Mouse (Mus musculus): ENCODE measurements around the gene Gm26965.
"Not testable (repeated sequence)": the region's sequence is repeated elsewhere in the genome, so short reads cannot be mapped to it uniquely, and the experiment has no call there.

Gm26965 gene

GRCm38 (mm10) chr13:67525753-67526410, at the start of gene Gm26965, which contains the start of gene Zfp87:
Gm26965 (minus strand) TSS chr13:67526151.
Zfp87 (minus strand) TSS chr13:67526177.
- DNase-seq (ENCODE audit: low read depth, low spot score) = peak; percentile 98

- DNase-seq (ENCODE audit: low read depth, low spot score) = no peak
These were observed 46.7 kb upstream of the Gm26965 start for GRCm38 (mm10) chr13:67572591-67573189.

GRCm38 (mm10) chr13:67553730-67554129, 27.8 kb upstream of the Gm26965 start, which contains the start of gene Zfp748:
Zfp748 (minus strand) TSS chr13:67553830.
- DNase-seq (ENCODE audit: low read depth, low spot score) = no peak

GRCm38 (mm10) chr13:67552505-67553346, 26.8 kb upstream of the Gm26965 start:
- DNase-seq (ENCODE audit: low read depth, low spot score) = peak; percentile 98

- no peak for DNase-seq (ENCODE audit: low read depth, low spot score)
These were observed 20.0 kb upstream of the Gm26965 start for GRCm38 (mm10) chr13:67545941-67546340.

- no peak for DNase-seq (ENCODE audit: low read depth, low spot score)
These were observed 1.2 kb upstream of the Gm26965 start for GRCm38 (mm10) chr13:67527049-67527730.

- DNase-seq (ENCODE audit: low read depth, low spot score) = no peak
These were observed 25.0 kb downstream of the Gm26965 start for GRCm38 (mm10) chr13:67500908-67501307.

GRCm38 (mm10) chr13:67500084-67500719, 25.7 kb downstream of the Gm26965 start, which contains the start of gene Zfp58:
Zfp58 (minus strand) TSS chr13:67500555.
- DNase-seq (ENCODE audit: low read depth, low spot score) = peak; percentile 97

GRCm38 (mm10) chr13:67495631-67496030, 30.3 kb downstream of the Gm26965 start:
- DNase-seq (ENCODE audit: low read depth, low spot score) = no peak

GRCm38 (mm10) chr13:67484424-67484811, 41.5 kb downstream of the Gm26965 start:
- DNase-seq (ENCODE audit: low read depth, low spot score) = no peak

- DNase-seq (ENCODE audit: low read depth, low spot score) = peak; percentile 98
These were observed 42.1 kb downstream of the Gm26965 start, which contains the start of gene Zfp874b for GRCm38 (mm10) chr13:67483625-67484423. Zfp874b (minus strand) TSS chr13:67484258.

- peak; percentile 4 for DNase-seq (ENCODE audit: low read depth, low spot score)
These were observed 44.4 kb downstream of the Gm26965 start for GRCm38 (mm10) chr13:67481528-67481927.

GRCm38 (mm10) chr13:67469274-67469673, 56.7 kb downstream of the Gm26965 start:
- no peak for DNase-seq (ENCODE audit: low read depth, low spot score)

GRCm38 (mm10) chr13:67463506-67464185, 62.3 kb downstream of the Gm26965 start:
- DNase-seq (ENCODE audit: low read depth, low spot score) = not testable (repeated sequence)

GRCm38 (mm10) chr13:67452021-67452309, 74.0 kb downstream of the Gm26965 start:
- peak; percentile 19 for DNase-seq (ENCODE audit: low read depth, low spot score)

- DNase-seq (ENCODE audit: low read depth, low spot score) = peak; percentile 98
These were observed 74.6 kb downstream of the Gm26965 start, which contains the start of gene Zfp874a for GRCm38 (mm10) chr13:67451172-67452020. Zfp874a (minus strand) TSS chr13:67451624.
